Mouse (Mus musculus) limb, embryonic 13.5 days (tissue): ENCODE measurements around the gene Otub2. TPM values are rescaled to one million over a fixed set of nuclear protein-coding genes. Genes with fewer than 3 reads are reported as not detected.

ENCODE experiments used
- ATAC-seq: fragments of 200-750 bp; cut with Nextera tagmentation; 2 replicates; pipeline ENCODE4 v1.8.0; 2017; ENCODE audit warnings: low read depth, moderate number of reproducible peaks, moderate TSS enrichment; ENCODE audit not compliant: low FRiP score
- H3K27ac ChIP-seq: fragments of 300-500 bp; sonication (generic); 2 replicates; pipeline ENCODE4 v1.5.1; 2015; ENCODE audit warnings: inconsistent platforms, mild to moderate bottlenecking, moderate library complexity
- H3K27me3 ChIP-seq: fragments of 300-500 bp; sonication (generic); 2 replicates; pipeline ENCODE4 v1.6.1; 2015; ENCODE audit warnings: mild to moderate bottlenecking, inconsistent platforms
- H3K36me3 ChIP-seq: fragments of 300-500 bp; sonication (generic); 2 replicates; pipeline ENCODE4 v1.6.1; 2015; ENCODE audit warnings: inconsistent platforms, mild to moderate bottlenecking, moderate library complexity
- H3K4me1 ChIP-seq: fragments of 300-500 bp; sonication (generic); 2 replicates; pipeline ENCODE4 v1.6.1; 2015; ENCODE audit warnings: inconsistent platforms
- H3K4me2 ChIP-seq: fragments of 300-500 bp; sonication (generic); replicated peaks from 2 replicates; pipeline ENCODE4 v1.6.1; 2015; ENCODE audit warnings: inconsistent platforms, mild to moderate bottlenecking, moderate library complexity
- H3K4me3 ChIP-seq: fragments of 300-500 bp; sonication (generic); 2 replicates; pipeline ENCODE4 v1.5.1; 2015; ENCODE audit warnings: moderate library complexity, mild to moderate bottlenecking, inconsistent platforms
- H3K9ac ChIP-seq: fragments of 300-500 bp; sonication (generic); 2 replicates; pipeline ENCODE4 v1.6.1; 2015; ENCODE audit warnings: mild to moderate bottlenecking, inconsistent platforms
- H3K9me3 ChIP-seq: fragments of 300-500 bp; sonication (generic); 2 replicates; pipeline ENCODE4 v1.6.1; 2016; ENCODE audit warnings: inconsistent platforms
- WGBS: fragments of 180-500 bp; shearing (Covaris S2); methylation state at CpG from one replicate; pipeline ENCODE4 v1.1.7; 2015; 5-methylcytosine and 5-hydroxymethylcytosine counted together
- polyA plus RNA-seq: library from polyadenylated mRNA; unstranded; fragments of >200 nt; fragmentation: Nextera tagmentation; extraction: Ambion mirVana; gene quantifications from 2 replicates; pipeline ENCODE4 v1.2.1, GENCODE M21; 2015

Otub2 gene
- polyA plus RNA-seq, 1 experiment from 2014 or later: 12.6 TPM

- H3K9ac ChIP-seq: no peak overlapping the region
- WGBS: 50% methylated on average over 4 of the region's 4 CpGs
- ATAC-seq: peak; percentile 64
These were observed 29.3 kb upstream of the Otub2 start for GRCm38 (mm10) chr12:103358951-103359801.

GRCm38 (mm10) chr12:103360812-103361211 is 27.7 kb upstream of the Otub2 start:
- no peak overlapping the region for H3K27ac ChIP-seq
- WGBS: 76% methylated on average over 8 of the region's 8 CpGs
- H3K36me3 ChIP-seq: no peaks in the 10 kb centered on the region

More at GRCm38 (mm10) chr12:103358951-103359801, 29.3 kb upstream of the Otub2 start:
- no peak overlapping the region for H3K27ac ChIP-seq
- no peak overlapping the region for H3K4me2 ChIP-seq
- H3K4me1 ChIP-seq: no peaks in the 10 kb centered on the region
- no peaks in the 10 kb centered on the region for H3K27me3 ChIP-seq
- no peaks in the 10 kb centered on the region for H3K9me3 ChIP-seq
- no peak overlapping the region for H3K4me3 ChIP-seq
- no peaks in the 10 kb centered on the region for H3K36me3 ChIP-seq

GRCm38 (mm10) chr12:103361539-103362307 is 26.8 kb upstream of the Otub2 start:
- H3K4me2 ChIP-seq: no peak overlapping the region
- no peak overlapping the region for H3K27ac ChIP-seq
- no peaks in the 10 kb centered on the region for H3K9me3 ChIP-seq
- no peaks in the 10 kb centered on the region for H3K4me1 ChIP-seq
- H3K9ac ChIP-seq: no peak overlapping the region
- no peaks in the 10 kb centered on the region for H3K36me3 ChIP-seq
- no peak for ATAC-seq
- 84% methylated on average over 17 of the region's 17 CpGs for WGBS
- no peak overlapping the region for H3K4me3 ChIP-seq
- H3K27me3 ChIP-seq: no peaks in the 10 kb centered on the region

More at GRCm38 (mm10) chr12:103360812-103361211, 27.7 kb upstream of the Otub2 start:
- Histone ChIP-seq H3K9ac (no peak overlapping the region), H3K27me3 (no peaks in the 10 kb centered on the region), H3K9me3 (no peaks in the 10 kb centered on the region), H3K4me2 (no peak overlapping the region), H3K4me3 (no peak overlapping the region), H3K4me1 (no peaks in the 10 kb centered on the region)
- no peak for ATAC-seq

GRCm38 (mm10) chr12:103362336-103362735 is 26.1 kb upstream of the Otub2 start:
- H3K9ac ChIP-seq: no peak overlapping the region; the same call in 1 of the 2 replicates
- 74% methylated on average over 3 of the region's 3 CpGs for WGBS
- ATAC-seq: no peak; the same call in 1 of the 2 replicates
- H3K4me2 ChIP-seq: no peak overlapping the region
- no peak overlapping the region for H3K27ac ChIP-seq
- no peaks in the 10 kb centered on the region for H3K4me1 ChIP-seq
- H3K36me3 ChIP-seq: no peaks in the 10 kb centered on the region
- no peak overlapping the region for H3K4me3 ChIP-seq
- no peaks in the 10 kb centered on the region for H3K27me3 ChIP-seq
- no peaks in the 10 kb centered on the region for H3K9me3 ChIP-seq

GRCm38 (mm10) chr12:103367171-103367570 is 21.3 kb upstream of the Otub2 start:
- Histone ChIP-seq H3K4me1 (no peaks in the 10 kb centered on the region), H3K4me2 (no peak overlapping the region), H3K27me3 (peaks cover 10% of the 10 kb centered on the region), H3K4me3 (no peak overlapping the region), H3K9ac (no peak overlapping the region), H3K27ac (no peak overlapping the region), H3K9me3 (no peaks in the 10 kb centered on the region), H3K36me3 (no peaks in the 10 kb centered on the region)
- WGBS: 72% methylated on average over 2 of the region's 2 CpGs
- no peak for ATAC-seq

- Histone ChIP-seq H3K9ac (no peak overlapping the region), H3K27ac (no peak overlapping the region), H3K9me3 (no peaks in the 10 kb centered on the region), H3K4me1 (no peaks in the 10 kb centered on the region), H3K27me3 (peaks cover 10% of the 10 kb centered on the region), H3K4me2 (peak overlapping the region; percentile 43), H3K36me3 (no peaks in the 10 kb centered on the region), H3K4me3 (no peak overlapping the region)
- WGBS: 17% methylated on average over 18 of the region's 18 CpGs
- ATAC-seq: peak; percentile 73
These were observed 20.7 kb upstream of the Otub2 start for GRCm38 (mm10) chr12:103367620-103368325.

- 77% methylated on average over 7 of the region's 7 CpGs for WGBS
- Histone ChIP-seq H3K4me1 (no peaks in the 10 kb centered on the region), H3K4me3 (no peak overlapping the region), H3K9me3 (no peaks in the 10 kb centered on the region), H3K27ac (no peak overlapping the region), H3K9ac (no peak overlapping the region), H3K36me3 (no peaks in the 10 kb centered on the region), H3K4me2 (peak overlapping the region; percentile 43), H3K27me3 (peaks cover 10% of the 10 kb centered on the region)
- 0 out of 2 replicates have a peak, but pooled peaks have one; percentile 4 for ATAC-seq
These were observed 20.2 kb upstream of the Otub2 start for GRCm38 (mm10) chr12:103368326-103368669.

- Histone ChIP-seq H3K4me2 (no peak overlapping the region), H3K9ac (no peak overlapping the region), H3K4me1 (no peaks in the 10 kb centered on the region), H3K27ac (no peak overlapping the region), H3K27me3 (peaks cover 10% of the 10 kb centered on the region), H3K9me3 (no peaks in the 10 kb centered on the region), H3K36me3 (no peaks in the 10 kb centered on the region), H3K4me3 (no peak overlapping the region)
- no peak for ATAC-seq
- 60% methylated on average over 2 of the region's 2 CpGs for WGBS
These were observed 19.7 kb upstream of the Otub2 start for GRCm38 (mm10) chr12:103368777-103369176.

GRCm38 (mm10) chr12:103370861-103371260 is 17.6 kb upstream of the Otub2 start:
- Histone ChIP-seq H3K4me2 (no peak overlapping the region), H3K36me3 (no peaks in the 10 kb centered on the region), H3K4me3 (no peak overlapping the region), H3K27ac (no peak overlapping the region), H3K27me3 (peaks cover 10% of the 10 kb centered on the region), H3K4me1 (no peaks in the 10 kb centered on the region), H3K9me3 (no peaks in the 10 kb centered on the region), H3K9ac (no peak overlapping the region)
- ATAC-seq: no peak
- 75% methylated on average over 4 of the region's 4 CpGs for WGBS

- Histone ChIP-seq H3K36me3 (no peaks in the 10 kb centered on the region), H3K4me2 (no peak overlapping the region), H3K4me1 (no peaks in the 10 kb centered on the region), H3K27me3 (peaks cover 10% of the 10 kb centered on the region), H3K27ac (no peak overlapping the region), H3K9ac (no peak overlapping the region), H3K9me3 (no peaks in the 10 kb centered on the region), H3K4me3 (no peak overlapping the region)
- WGBS: 29% methylated on average over 6 of the region's 6 CpGs
- no peak for ATAC-seq
These were observed 16.8 kb upstream of the Otub2 start for GRCm38 (mm10) chr12:103371711-103372110.

GRCm38 (mm10) chr12:103373530-103374236 is 14.8 kb upstream of the Otub2 start:
- no peaks in the 10 kb centered on the region for H3K4me1 ChIP-seq
- H3K27ac ChIP-seq: no peak overlapping the region
- WGBS: 73% methylated on average over 8 of the region's 8 CpGs
- ATAC-seq: no peak
- H3K9me3 ChIP-seq: no peaks in the 10 kb centered on the region
- peaks cover 4% of the 10 kb centered on the region for H3K27me3 ChIP-seq
- H3K4me2 ChIP-seq: no peak overlapping the region
- H3K4me3 ChIP-seq: no peak overlapping the region
- no peaks in the 10 kb centered on the region for H3K36me3 ChIP-seq
- no peak overlapping the region for H3K9ac ChIP-seq
